Mouse (Mus musculus) C2C12 (cell line): ENCODE data around the gene D430041D05Rik.
"Not testable (repeated sequence)": the region's sequence is repeated elsewhere in the genome, so short reads cannot be mapped to it uniquely, and the experiment has no call there.

Source experiments
- CEBPB ChIP-seq: IDR thresholded peaks from one replicate; pipeline ENCODE4 v1.6.1; 2011; ENCODE audit warnings: low read depth, mild to moderate bottlenecking, control low read depth, moderate library complexity
- CTCF ChIP-seq: IDR thresholded peaks from one replicate; pipeline ENCODE4 v1.5.1; 2011; ENCODE audit not compliant: control insufficient read depth, insufficient read depth, insufficient read length
- USF1 ChIP-seq: IDR thresholded peaks from one replicate; pipeline ENCODE4 v1.6.1; 2011; ENCODE audit warnings: low read depth, mild to moderate bottlenecking, control low read depth, moderate library complexity

GRCm38 (mm10) chr2:104097396-104097795, 313.4 kb downstream of the D430041D05Rik start:
- TF ChIP-seq USF1, CTCF, CEBPB: not testable (repeated sequence)
